Mouse (Mus musculus) kidney, adult 11 months (tissue): ENCODE results near the gene Pdzrn3.
A peak's percentile ranks its signal among the peaks of the same experiment; 100 is the strongest.

Experiments used
- DNase-seq: peaks from one replicate; pipeline ENCODE4 v3.0.0; 2022

The Pdzrn3 gene

DNA sequence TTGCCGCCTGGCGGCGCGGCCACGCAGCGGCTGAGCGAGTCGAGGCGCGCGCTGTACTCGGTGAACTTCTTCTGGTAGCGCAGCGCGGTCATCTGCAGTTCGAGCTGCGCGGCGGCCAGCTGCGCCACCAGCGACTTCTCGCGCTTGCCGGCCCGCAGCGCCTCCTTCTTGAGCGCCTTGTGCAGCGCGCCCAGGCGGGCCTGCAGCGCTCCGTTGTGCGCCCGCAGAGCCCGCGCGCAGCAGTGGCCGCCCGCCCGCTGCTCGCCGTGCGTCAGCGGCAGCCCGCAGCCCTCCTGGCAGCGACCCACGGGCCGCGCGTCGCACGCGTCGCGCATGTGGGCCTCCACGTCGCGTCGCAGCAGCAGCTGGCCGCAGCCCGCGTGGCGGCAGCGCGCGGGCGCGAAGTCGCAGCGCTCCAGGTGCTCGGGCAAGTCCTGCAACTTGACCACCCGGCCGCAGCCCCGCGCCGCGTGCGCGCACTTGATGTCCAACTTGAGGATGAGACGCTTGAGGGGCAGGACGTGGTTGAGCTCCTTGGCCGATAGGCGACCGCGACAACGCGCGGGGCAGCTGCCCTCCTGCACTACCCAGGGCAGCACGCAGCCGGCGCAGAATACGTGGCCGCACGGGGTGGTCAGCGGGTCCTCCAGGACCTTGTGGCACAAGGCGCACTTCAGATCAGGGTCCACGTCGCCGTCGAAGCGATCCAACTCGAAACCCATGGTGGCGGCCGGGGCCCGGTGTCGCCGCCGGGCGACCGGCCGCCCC lies at the start of gene Pdzrn3:
Pdzrn3 (minus strand) TSS at position 731 of the 768 bp plus-strand sequence.
- DNase-seq: peak; percentile 41

DNA sequence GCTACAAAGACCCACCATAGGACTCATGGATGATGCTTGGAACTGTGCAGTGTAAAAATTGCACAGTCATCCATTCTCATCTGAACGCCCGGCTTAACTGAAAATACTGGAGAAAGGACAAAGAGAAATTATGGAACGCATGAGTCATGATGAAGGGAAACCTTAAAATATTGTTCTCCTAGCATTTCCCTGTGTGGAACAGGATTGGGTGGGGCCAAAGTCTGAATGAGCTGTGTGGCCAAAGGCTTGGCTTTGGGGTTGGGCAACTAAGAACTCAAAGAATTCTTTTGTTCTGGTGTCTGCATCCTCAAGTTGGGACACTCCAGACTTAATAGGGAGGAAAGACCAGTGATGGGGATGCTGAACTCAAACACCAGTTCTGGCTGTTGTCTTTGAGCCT lies 49.6 kb upstream of the Pdzrn3 start:
- DNase-seq: no peak

GRCm38 (mm10) chr6:101426301-101426700 lies 48.6 kb upstream of the Pdzrn3 start:
- DNase-seq: no peak

DNA sequence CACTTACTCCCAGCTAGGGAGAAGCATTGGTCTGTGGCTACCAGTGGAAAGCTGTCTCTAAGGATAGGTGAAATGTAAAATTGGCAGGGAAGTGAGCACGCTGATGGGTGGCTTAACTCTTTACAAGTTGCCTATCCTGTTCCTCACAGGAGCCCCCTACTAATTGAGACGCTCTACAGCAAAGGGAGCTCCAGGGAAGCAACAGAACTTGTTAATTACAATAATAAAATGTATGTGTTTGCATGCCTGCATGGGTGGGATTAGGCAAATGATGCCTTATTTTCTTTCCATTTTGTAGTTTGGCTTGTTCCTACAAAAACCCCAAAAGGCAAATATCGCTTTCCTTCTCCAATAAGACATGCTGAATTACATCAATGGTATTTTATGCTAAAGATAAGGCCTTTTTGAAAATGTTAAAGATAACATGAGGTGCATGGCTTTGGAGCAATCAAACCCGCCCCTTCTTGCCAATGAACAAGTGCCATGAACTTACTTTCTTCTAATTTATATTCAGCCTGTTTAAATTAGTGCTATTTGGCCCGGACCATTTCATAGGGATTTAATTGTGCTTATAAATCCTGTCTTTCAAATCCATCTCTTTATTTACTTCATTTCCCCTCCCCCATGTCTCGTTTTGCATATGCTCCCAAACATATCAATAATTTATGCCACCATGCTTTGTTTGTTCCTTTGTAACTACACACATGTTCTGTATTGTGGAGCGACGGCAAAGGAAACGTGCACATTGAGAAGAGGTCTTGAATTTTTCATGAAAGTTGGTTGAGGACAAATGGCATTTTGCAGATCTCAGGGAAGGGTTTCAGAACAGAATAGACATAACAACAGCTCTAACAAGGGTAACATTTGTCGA lies 44.6 kb upstream of the Pdzrn3 start:
- no peak for DNase-seq

DNA sequence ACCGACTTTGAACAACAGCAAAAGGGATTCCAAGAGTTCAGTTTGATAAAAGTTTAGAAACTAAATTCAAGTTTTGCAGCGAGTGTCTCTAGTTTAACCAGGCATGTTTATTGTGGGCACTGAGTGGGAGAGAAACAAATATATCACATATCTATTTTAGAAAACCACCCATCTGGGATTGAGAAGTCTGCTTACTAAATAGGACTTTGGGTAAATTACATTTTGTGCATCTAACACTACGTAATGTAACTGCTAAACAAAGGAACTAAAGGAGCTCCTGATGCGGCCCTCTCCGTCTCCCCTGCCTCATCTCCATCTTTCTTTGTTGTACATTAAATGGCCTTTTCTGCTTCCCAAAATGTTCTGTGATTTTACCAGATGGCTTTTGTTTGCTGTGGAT lies 40.5 kb upstream of the Pdzrn3 start:
- no peak for DNase-seq

GRCm38 (mm10) chr6:101411701-101412100 lies 34.0 kb upstream of the Pdzrn3 start:
- no peak for DNase-seq

- no peak for DNase-seq
These were observed 33.4 kb upstream of the Pdzrn3 start for GRCm38 (mm10) chr6:101411064-101411463.

DNA sequence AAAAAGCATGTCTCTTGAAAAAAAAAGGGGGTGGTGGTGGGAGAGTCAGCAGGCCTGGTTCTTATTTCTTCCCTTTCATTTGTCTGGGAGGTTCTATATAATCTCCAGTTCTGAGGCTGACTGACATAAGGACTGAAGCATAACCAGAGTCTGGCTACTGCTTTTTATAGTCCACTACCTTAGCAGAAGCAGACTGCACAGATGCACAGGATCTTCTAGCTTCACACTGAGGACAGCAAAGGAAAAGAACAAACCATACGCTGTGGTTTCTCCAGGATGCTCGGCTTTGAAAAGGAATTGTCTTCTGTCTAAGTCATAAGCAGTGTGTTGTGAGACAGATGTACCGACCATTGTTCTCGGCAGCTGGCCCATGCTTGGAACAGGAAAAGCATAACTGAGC lies 19.0 kb upstream of the Pdzrn3 start:
- DNase-seq: no peak

DNA sequence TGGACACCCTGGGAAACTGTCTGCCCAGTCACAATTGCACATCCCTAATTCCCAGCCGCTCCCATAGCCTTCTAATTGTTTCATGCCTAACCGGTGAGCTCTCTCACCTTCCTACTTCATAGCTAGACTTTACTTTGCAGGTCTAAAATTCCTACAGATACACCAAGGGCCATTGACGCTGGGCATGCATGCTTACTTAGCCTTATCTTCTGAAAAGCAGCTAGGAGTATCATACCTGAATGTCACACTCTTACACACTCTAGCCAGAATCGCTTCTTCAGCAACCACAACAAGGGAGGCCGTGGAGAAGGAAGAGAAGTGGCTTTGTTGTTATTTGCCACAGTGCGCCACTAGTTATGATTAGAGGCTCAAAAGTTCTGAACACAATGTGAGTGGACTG lies 18.2 kb upstream of the Pdzrn3 start:
- DNase-seq: no peak

DNA sequence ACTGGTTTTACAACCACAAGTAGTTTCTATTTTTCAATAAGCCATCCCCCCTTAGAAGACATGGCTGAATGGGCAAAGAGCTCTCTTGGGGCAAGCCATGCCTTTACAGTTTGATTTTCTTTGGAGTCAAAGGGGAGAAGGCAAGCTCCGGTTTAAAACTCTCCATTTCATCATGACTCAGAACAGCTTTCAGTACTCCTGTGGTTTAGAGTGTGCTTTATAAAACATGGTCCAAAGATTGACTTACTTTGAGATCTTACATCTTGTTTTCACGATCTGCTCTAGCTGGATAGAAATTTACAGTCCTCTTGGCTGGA lies 15.1 kb upstream of the Pdzrn3 start:
- no peak for DNase-seq

- no peak for DNase-seq
These were observed 14.6 kb upstream of the Pdzrn3 start for GRCm38 (mm10) chr6:101392107-101392800.

GRCm38 (mm10) chr6:101385490-101385889 lies 7.8 kb upstream of the Pdzrn3 start:
- DNase-seq: no peak

DNA sequence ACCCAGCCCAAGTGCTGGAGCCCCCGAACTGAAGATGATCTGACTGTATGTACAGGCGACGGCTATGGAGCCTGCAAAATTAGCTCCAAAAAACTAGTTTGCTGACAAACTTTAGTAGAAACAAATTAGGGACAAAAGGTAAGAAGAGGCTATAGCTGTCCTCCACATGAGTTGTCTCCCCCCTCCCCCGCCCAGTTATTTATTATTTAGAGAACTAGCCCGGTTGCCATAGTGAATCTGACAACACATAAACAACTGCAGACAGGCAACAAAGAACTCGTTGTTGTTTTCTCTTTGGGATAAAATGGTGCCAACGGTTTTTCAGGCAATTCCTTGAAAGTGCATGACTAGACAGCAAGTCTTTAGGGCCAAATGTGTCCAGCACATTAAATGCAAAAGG lies 7.3 kb upstream of the Pdzrn3 start:
- no peak for DNase-seq

- DNase-seq: no peak
These were observed 6.8 kb upstream of the Pdzrn3 start for GRCm38 (mm10) chr6:101384476-101384875.

GRCm38 (mm10) chr6:101382891-101383290 lies 5.2 kb upstream of the Pdzrn3 start:
- no peak for DNase-seq

DNA sequence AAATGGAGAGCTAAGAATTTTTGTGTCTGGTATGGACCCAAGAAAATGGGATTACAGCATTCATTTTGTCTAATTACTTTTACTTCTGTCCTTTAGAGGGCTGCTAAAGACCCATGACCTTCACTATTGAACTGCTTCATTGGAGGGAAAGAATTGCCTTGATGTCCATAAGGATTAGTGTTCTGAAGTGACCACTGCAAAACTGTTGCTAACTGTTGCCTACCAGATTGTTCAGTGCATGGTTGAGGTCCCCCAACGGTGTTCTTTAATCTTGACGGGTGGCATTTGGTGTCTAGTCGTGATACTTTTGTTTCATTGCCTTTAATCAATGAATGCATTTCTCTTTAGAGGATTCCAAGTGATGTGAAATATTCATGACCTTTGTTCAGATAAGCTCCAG lies 1.8 kb upstream of the Pdzrn3 start:
- DNase-seq: no peak

DNA sequence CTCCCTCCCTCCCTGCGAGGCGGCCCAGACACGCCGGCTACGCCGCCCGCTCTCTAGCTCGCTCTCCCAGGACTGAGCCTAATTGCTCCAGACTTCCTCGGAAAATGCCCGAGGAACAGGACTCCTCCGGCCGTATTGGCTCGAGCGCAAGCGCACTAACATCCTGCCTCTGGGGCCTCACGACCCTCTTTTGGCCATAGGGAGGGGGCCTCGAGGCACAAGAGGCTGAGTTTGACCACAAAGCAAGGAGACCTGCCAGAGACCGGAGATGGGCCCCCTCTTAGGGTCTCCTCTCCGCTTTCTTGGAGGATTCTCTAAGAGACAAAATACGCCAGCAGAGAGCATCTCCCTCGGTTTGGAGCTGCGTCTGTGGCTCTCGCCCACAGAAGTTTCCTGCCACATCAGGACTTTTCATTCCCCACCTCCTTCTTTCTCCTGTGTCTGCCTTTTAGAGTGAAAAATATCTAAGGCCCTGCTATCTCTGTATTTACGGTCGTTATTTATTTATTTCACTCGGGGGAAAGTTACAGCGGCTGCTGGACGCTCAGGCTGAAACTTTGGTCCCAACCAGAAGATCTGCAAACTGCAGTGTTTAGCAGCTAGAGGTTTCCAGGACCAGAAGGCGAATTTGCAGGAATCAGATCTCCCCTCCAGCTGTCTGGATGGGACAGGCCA lies 375 bp upstream of the Pdzrn3 start:
- DNase-seq: peak; percentile 61

GRCm38 (mm10) chr6:101376511-101377166 lies 1.1 kb downstream of the Pdzrn3 start:
- peak; percentile 13 for DNase-seq

- DNase-seq: no peak
These were observed 1.6 kb downstream of the Pdzrn3 start for GRCm38 (mm10) chr6:101376049-101376448.

DNA sequence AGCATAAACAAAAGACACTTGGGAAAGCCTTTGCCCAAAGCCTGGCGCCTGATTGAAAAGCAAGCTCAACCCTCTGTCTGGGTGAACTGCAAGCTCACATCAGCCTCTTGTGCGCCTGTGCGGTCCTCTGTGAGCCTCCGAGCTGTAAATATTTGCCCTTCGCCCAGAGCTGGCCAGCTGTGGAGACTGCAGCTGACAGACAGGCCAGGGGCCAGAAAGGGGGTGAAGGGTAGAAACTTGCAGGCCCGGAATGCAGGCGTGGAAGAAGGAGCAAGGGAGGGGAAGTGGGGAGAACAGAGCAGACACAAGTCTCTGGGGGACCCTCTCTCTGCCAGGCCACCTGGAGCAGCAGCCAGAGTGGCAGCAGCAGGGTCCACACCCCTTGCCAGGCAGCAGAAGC lies 3.0 kb downstream of the Pdzrn3 start:
- peak; percentile 87 for DNase-seq

DNA sequence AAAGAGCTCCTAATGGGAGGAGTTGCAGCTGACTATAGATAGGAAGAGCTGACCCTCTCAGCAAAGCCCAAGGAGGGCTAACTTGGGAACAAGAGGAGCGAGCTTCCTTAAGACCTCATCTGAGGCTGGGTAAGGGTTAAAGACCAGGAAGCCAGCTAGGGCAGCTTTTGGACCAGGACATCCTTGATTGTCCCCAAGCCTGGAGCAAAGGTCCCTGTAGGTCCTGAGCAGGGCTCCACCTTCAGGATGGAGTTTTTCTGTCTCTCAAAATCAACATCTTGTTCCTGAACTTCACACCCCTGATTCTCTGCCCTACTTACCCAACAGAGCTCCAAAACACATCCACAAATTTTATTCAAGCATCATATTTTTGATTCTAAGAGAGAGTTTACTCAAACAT lies 3.5 kb downstream of the Pdzrn3 start:
- DNase-seq: peak; percentile 7

- DNase-seq: no peak
These were observed 4.7 kb downstream of the Pdzrn3 start for GRCm38 (mm10) chr6:101372982-101373381.
